Mouse (Mus musculus): ENCODE measurements around the gene Atp2c1. TPM values are rescaled to one million over a fixed set of nuclear protein-coding genes. Genes with fewer than 3 reads are reported as not detected.

Gene Atp2c1
- total and polyA plus RNA-seq, 3 experiments = 45.8 to 60.7 (median 51.7) TPM

- TF ChIP-seq MAZ (IDR thresholded peaks at IDR 0.05; ENCODE audit: low read depth, low read length) = no peak
- no peak for TF ChIP-seq GABPA (IDR thresholded peaks at IDR 0.05; ENCODE audit: insufficient replicate concordance, low read depth, low read length)
- no peak for TF ChIP-seq MAFK (IDR thresholded peaks at IDR 0.05; ENCODE audit: insufficient replicate concordance, low read length)
Measured at GRCm38 (mm10) chr9:105362181-105362580, 164.9 kb downstream of the Atp2c1 start (continued).

Other genes starting within 250 kb of the Atp2c1 start
- 8.9 and 10.2 TPM in 2 replicates for gene Aste1, start 131.9 kb downstream of the Atp2c1 start, total RNA-seq (2012; rRNA removed)
- gene Aste1, start 131.9 kb downstream of the Atp2c1 start, total RNA-seq (2014; rRNA removed) = 13.4 and 13.8 TPM in 2 replicates
- 12.4 and 13.9 TPM in 2 replicates for gene Aste1, start 131.9 kb downstream of the Atp2c1 start, polyA plus RNA-seq (2012; ENCODE audit: insufficient read length, low read depth)
- 0.13 and 0.17 TPM in 2 replicates for gene Nek11, start 131.8 kb downstream of the Atp2c1 start, total RNA-seq (2012; rRNA removed)
- 0.32 TPM in 1 of 2 replicates, not detected in the other for gene Nek11, start 131.8 kb downstream of the Atp2c1 start, total RNA-seq (2014; rRNA removed)
- gene Nek11, start 131.8 kb downstream of the Atp2c1 start, polyA plus RNA-seq (2012; ENCODE audit: insufficient read length, low read depth) = 0.29 TPM in 1 of 2 replicates, not detected in the other
- gene Pik3r4, start 115.7 kb upstream of the Atp2c1 start, total RNA-seq (2012; rRNA removed) = 18.3 and 18.4 TPM in 2 replicates
- gene Pik3r4, start 115.7 kb upstream of the Atp2c1 start, total RNA-seq (2014; rRNA removed) = 8.5 and 11.4 TPM in 2 replicates
- gene Pik3r4, start 115.7 kb upstream of the Atp2c1 start, polyA plus RNA-seq (2012; ENCODE audit: insufficient read length, low read depth) = 24.5 and 26.8 TPM in 2 replicates